Mouse (Mus musculus) small intestine, adult 2 months (tissue): ENCODE data around the gene Cep170.

Experiments used
- CTCF ChIP-seq: fragments of 200-500 bp; IDR thresholded peaks from 2 replicates; pipeline ENCODE4 v1.5.1; 2012; ENCODE audit warnings: low read depth, mild to moderate bottlenecking, control low read depth, inconsistent platforms, low read length, moderate library complexity, mixed read lengths; ENCODE audit not compliant: insufficient replicate concordance, insufficient read length; ENCODE audit errors: extremely low read depth
- POLR2A ChIP-seq: fragments of 200-500 bp; IDR thresholded peaks from 2 replicates; pipeline ENCODE4 v1.6.1; 2012; ENCODE audit warnings: low read depth, mild to moderate bottlenecking, control low read depth, inconsistent platforms, low read length, moderate library complexity

DNA sequence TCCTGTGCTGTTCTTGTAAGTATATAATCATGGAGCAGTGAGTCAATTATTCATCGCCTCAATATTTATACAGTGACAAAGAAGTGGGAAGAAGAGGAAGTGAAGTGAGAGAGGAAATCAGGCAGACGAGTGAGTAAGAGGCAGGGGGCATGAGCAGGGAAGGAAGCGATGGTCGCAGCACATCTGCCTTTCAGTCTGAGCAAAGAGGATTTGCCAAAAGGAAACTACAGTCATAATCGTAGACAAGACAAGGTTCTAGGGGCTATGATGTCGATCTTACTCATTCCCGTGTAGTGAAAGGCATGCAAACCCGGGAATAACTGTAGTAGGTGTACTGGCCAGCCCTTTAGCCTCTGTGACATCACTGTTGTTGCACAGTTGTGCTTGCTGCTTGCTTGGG lies 18.7 kb upstream of the Cep170 start:
- TF ChIP-seq CTCF = no peak
- TF ChIP-seq POLR2A = no peak
